Mouse (Mus musculus) gastrocnemius, postnatal 25 days (tissue): ENCODE measurements around the gene Filip1. TPM values are rescaled to one million over a fixed set of nuclear protein-coding genes. Genes with fewer than 3 reads are reported as not detected.

ENCODE experiments used
- total RNA-seq, 2 experiments: library from RNA; stranded (reverse); gene quantifications; 1 replicate in 1 of 2; 2 replicates in 1 of 2; pipeline ENCODE4 v1.2.3; 2021

Gene Filip1
- total RNA-seq, 2 experiments from 2014 or later = 61.3 to 87.3 TPM

Other genes with a start within 250 kb of the Filip1 start
- 10 to 100 TPM; 38.3 to 43.9 TPM for gene Tmem30a, start 219.3 kb downstream of the Filip1 start, total RNA-seq
- gene Senp6, start 54.1 kb upstream of the Filip1 start, total RNA-seq = 10 to 100 TPM; 42.3 to 46.7 TPM
- gene Myo6, start 152.2 kb upstream of the Filip1 start, total RNA-seq = 1 to 10 TPM; 7.5 to 8.1 TPM